Mouse (Mus musculus) hindbrain, postnatal 0 days (tissue): ENCODE results near the gene Ncam1. TPM values are rescaled to one million over a fixed set of nuclear protein-coding genes. Genes with fewer than 3 reads are reported as not detected.

Experiments
- ATAC-seq: fragments of 200-750 bp; cut with Nextera tagmentation; 2 replicates; pipeline ENCODE4 v1.8.0; 2017; ENCODE audit warnings: mild to moderate bottlenecking, moderate TSS enrichment, moderate library complexity
- DNase-seq: peaks from one replicate; pipeline ENCODE4 v3.0.0-alpha.2; 2015; ENCODE audit warnings: low spot score
- H3K27ac ChIP-seq: fragments of 300-500 bp; sonication (generic); 2 replicates; pipeline ENCODE4 v1.5.1; 2014; ENCODE audit warnings: mild to moderate bottlenecking
- H3K27me3 ChIP-seq: fragments of 300-500 bp; sonication (generic); 2 replicates; pipeline ENCODE4 v1.6.1; 2014; ENCODE audit warnings: low read length, mixed read lengths; ENCODE audit not compliant: insufficient read depth
- H3K36me3 ChIP-seq: fragments of 300-500 bp; sonication (generic); 2 replicates; pipeline ENCODE4 v1.6.1; 2014; ENCODE audit warnings: low read length, mixed read lengths; ENCODE audit not compliant: insufficient read depth
- H3K4me1 ChIP-seq: fragments of 300-500 bp; sonication (generic); 2 replicates; pipeline ENCODE4 v1.6.1; 2014; ENCODE audit warnings: antibody characterized with exemption, low read length, mixed read lengths; ENCODE audit not compliant: insufficient read depth
- H3K4me2 ChIP-seq: fragments of 300-500 bp; sonication (generic); 2 replicates; pipeline ENCODE4 v1.6.1; 2014; ENCODE audit warnings: low read depth, mild to moderate bottlenecking, low read length, moderate library complexity, mixed read lengths
- H3K4me3 ChIP-seq: fragments of 300-500 bp; sonication (generic); 2 replicates; pipeline ENCODE4 v1.5.1; 2014; ENCODE audit warnings: low read length
- H3K9ac ChIP-seq: fragments of 300-500 bp; sonication (generic); replicated peaks from 2 replicates; pipeline ENCODE4 v1.6.1; 2014; ENCODE audit warnings: mild to moderate bottlenecking, low read length, moderate library complexity, mixed read lengths
- H3K9me3 ChIP-seq: fragments of 300-500 bp; sonication (generic); 2 replicates; pipeline ENCODE4 v1.6.1; 2016; ENCODE audit warnings: low read length, mixed read lengths
- CTCF ChIP-seq: IDR thresholded peaks from 2 replicates; pipeline ENCODE4 v1.5.1; 2016; ENCODE audit warnings: antibody characterized with exemption, control low read depth, low read depth
- WGBS: fragments of 180-500 bp; shearing (Covaris S2); extraction: QIAGEN DNeasy Blood & Tissue Kit; methylation state at CpG from one replicate; pipeline ENCODE4 v1.1.7; 2014; 5-methylcytosine and 5-hydroxymethylcytosine counted together
- polyA plus RNA-seq: library from polyadenylated mRNA; unstranded; fragments of >200 nt; fragmentation: Nextera tagmentation; extraction: Ambion mirVana; gene quantifications from 2 replicates; pipeline ENCODE4 v1.2.1, GENCODE M21; 2015
- total RNA-seq: library from RNA; depleted of rRNA; stranded (reverse); fragments of >200 nt; gene quantifications from 2 replicates; pipeline ENCODE4 v1.2.3, GENCODE M21; 2014

Ncam1 gene
- total and polyA plus RNA-seq, 2 experiments from 2014 or later = 411 to 414 TPM

DNA sequence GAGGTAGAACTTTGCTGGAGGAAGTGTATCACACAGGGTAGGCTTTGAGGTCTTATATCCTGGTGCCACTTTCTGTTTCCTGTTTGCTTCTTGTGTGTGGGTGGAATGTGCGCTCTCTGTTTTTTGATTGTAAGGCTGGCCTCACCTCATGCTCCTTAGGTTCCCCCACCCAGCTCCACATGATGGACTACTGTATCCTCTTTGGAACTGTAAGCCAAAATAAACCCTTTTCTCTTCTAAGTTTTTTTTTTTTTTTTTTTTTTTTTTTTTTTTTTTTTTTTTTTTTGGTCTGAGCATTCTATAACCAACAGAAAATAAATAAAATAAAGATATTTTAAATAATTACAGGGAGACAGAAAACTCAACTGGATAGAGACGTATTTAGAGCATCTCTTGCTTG, 239.8 kb downstream of the Ncam1 start:
- H3K9me3 ChIP-seq = no peaks in the 10 kb centered on the region
- no peak overlapping the region for H3K27ac ChIP-seq
- H3K27me3 ChIP-seq = no peaks in the 10 kb centered on the region
- no peak for TF ChIP-seq CTCF
- WGBS = 95% methylated on average over 2 of the region's 2 CpGs
- H3K4me3 ChIP-seq = no peak overlapping the region
- no peaks in the 10 kb centered on the region for H3K4me1 ChIP-seq
- ATAC-seq (no peak), DNase-seq (no peak)
- H3K36me3 ChIP-seq = peaks cover 46% of the 10 kb centered on the region
- no peak overlapping the region for H3K9ac ChIP-seq
- no peak overlapping the region for H3K4me2 ChIP-seq

GRCm38 (mm10) chr9:49551353-49551752, 247.4 kb downstream of the Ncam1 start:
- no peaks in the 10 kb centered on the region for H3K27me3 ChIP-seq
- WGBS = 55% methylated on average over 2 of the region's 2 CpGs
- H3K36me3 ChIP-seq = peaks cover 9% of the 10 kb centered on the region; the same call in 1 of the 2 replicates
- ATAC-seq (no peak), DNase-seq (no peak)
- no peaks in the 10 kb centered on the region for H3K4me1 ChIP-seq
- H3K4me2 ChIP-seq = no peak overlapping the region
- H3K9me3 ChIP-seq = no peaks in the 10 kb centered on the region
- H3K9ac ChIP-seq = no peak overlapping the region
- H3K27ac ChIP-seq = no peak overlapping the region
- H3K4me3 ChIP-seq = no peak overlapping the region
- TF ChIP-seq CTCF = no peak

DNA sequence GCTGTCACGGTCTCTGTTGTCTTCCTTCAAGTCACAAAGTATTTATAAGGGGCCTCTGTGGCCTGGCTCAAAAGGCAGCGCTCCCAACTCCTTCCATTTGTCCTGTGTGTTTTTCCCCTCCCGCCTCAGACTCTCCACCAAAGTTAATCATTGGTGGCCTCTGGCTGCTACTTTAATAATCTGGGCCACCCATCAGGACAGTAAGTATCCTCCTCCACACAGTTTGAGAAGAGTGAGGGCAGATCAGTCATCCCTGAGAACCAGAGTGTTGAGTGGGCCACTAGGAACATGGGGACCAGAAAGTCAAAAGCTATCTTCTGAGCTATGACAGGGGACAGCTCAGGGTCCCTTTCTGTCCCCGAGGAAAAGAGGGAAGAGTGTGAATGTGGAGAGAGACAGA, 256.1 kb downstream of the Ncam1 start:
- Histone ChIP-seq H3K4me1 (no peaks in the 10 kb centered on the region), H3K9ac (no peak overlapping the region), H3K27me3 (no peaks in the 10 kb centered on the region), H3K9me3 (no peaks in the 10 kb centered on the region), H3K36me3 (peaks cover 47% of the 10 kb centered on the region), H3K27ac (no peak overlapping the region), H3K4me3 (no peak overlapping the region), H3K4me2 (no peak overlapping the region)
- DNase-seq (no peak), ATAC-seq (no peak)
- no peak for TF ChIP-seq CTCF
- 92% methylated on average over 4 of the region's 4 CpGs for WGBS

GRCm38 (mm10) chr9:49537814-49538213, 260.9 kb downstream of the Ncam1 start:
- H3K27ac ChIP-seq = no peak overlapping the region

GRCm38 (mm10) chr9:49536593-49536992, 262.1 kb downstream of the Ncam1 start:
- Histone ChIP-seq H3K4me3 (no peak overlapping the region), H3K27me3 (no peaks in the 10 kb centered on the region), H3K9me3 (no peaks in the 10 kb centered on the region), H3K9ac (no peak overlapping the region), H3K27ac (no peak overlapping the region), H3K36me3 (peaks cover 6% of the 10 kb centered on the region; the same call in 1 of the 2 replicates), H3K4me1 (0 out of 2 replicates have a peak, but pooled peaks cover 4% of the 10 kb centered on the region), H3K4me2 (no peak overlapping the region)
- 50% methylated on average over 6 of the region's 6 CpGs for WGBS
- ATAC-seq (no peak), DNase-seq (no peak)
- no peak for TF ChIP-seq CTCF

More at GRCm38 (mm10) chr9:49537814-49538213, 260.9 kb downstream of the Ncam1 start:
- peak overlapping the region; percentile 8; the same call in 1 of the 2 replicates for H3K4me2 ChIP-seq
- no peak for TF ChIP-seq CTCF
- peaks cover 18% of the 10 kb centered on the region for H3K36me3 ChIP-seq
- H3K9me3 ChIP-seq = no peaks in the 10 kb centered on the region
- H3K9ac ChIP-seq = no peak overlapping the region
- WGBS = 36% methylated on average over 6 of the region's 6 CpGs
- H3K4me1 ChIP-seq = 0 out of 2 replicates have a peak, but pooled peaks cover 4% of the 10 kb centered on the region
- DNase-seq (peak; percentile 30), ATAC-seq (peak; percentile 41; the same call in 1 of the 2 replicates)
- no peak overlapping the region for H3K4me3 ChIP-seq
- no peaks in the 10 kb centered on the region for H3K27me3 ChIP-seq

GRCm38 (mm10) chr9:49534958-49535357, 263.8 kb downstream of the Ncam1 start:
- TF ChIP-seq CTCF = no peak
- Histone ChIP-seq H3K4me3 (no peak overlapping the region), H3K27me3 (no peaks in the 10 kb centered on the region), H3K9me3 (no peaks in the 10 kb centered on the region), H3K9ac (no peak overlapping the region), H3K36me3 (peaks cover 16% of the 10 kb centered on the region), H3K4me1 (0 out of 2 replicates have a peak, but pooled peaks cover 4% of the 10 kb centered on the region), H3K27ac (no peak overlapping the region), H3K4me2 (no peak overlapping the region)
- DNase-seq (peak; percentile 39), ATAC-seq (no peak)
- WGBS = 42% methylated on average over 4 of the region's 4 CpGs

DNA sequence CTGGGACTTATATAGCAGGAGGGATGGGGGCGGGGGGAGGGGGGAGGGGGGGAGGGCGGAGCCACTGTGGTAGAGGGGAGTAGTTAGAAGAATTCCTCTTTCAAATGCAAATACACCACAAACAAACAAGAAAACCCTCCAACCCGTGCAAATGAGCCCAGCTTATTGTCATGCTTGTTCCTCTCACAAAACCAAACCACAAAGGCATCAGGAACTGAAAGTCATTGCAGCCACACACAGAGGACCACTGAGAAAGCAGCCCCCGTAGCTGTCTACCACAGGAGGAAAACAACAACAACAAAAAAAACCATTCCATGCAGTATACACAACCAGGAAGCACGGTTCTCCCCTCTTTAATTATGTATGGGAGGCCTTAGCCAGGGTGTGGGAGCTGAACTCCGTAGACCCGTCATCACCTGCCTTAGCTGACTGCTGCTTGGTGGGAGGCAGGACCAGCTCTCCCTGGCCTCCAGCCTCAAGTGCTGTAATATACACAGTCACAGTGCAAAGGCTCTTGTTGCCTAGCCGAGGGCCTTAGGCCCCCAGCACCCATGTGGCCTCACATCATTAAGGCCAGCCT, 264.7 kb downstream of the Ncam1 start:
- Histone ChIP-seq H3K4me2 (no peak overlapping the region), H3K4me1 (0 out of 2 replicates have a peak, but pooled peaks cover 4% of the 10 kb centered on the region), H3K27ac (peak overlapping the region; percentile 66), H3K36me3 (peaks cover 16% of the 10 kb centered on the region), H3K4me3 (no peak overlapping the region), H3K9me3 (no peaks in the 10 kb centered on the region), H3K27me3 (no peaks in the 10 kb centered on the region), H3K9ac (no peak overlapping the region)
- 9% methylated on average over 8 of the region's 8 CpGs for WGBS
- TF ChIP-seq CTCF = no peak
- DNase-seq (no peak), ATAC-seq (peak; percentile 41; the same call in 1 of the 2 replicates)
